Mouse (Mus musculus): ENCODE data around the gene Zmynd10. TPM values are rescaled to one million over a fixed set of nuclear protein-coding genes. Genes with fewer than 3 reads are reported as not detected.

Zmynd10 gene
- 0.43 TPM for polyA plus RNA-seq (2012; fragmentation: generic; extraction: Trizol)
- long read RNA-seq, experiment 1: 0 reads
- long read RNA-seq, experiment 2: 0 reads

DNA sequence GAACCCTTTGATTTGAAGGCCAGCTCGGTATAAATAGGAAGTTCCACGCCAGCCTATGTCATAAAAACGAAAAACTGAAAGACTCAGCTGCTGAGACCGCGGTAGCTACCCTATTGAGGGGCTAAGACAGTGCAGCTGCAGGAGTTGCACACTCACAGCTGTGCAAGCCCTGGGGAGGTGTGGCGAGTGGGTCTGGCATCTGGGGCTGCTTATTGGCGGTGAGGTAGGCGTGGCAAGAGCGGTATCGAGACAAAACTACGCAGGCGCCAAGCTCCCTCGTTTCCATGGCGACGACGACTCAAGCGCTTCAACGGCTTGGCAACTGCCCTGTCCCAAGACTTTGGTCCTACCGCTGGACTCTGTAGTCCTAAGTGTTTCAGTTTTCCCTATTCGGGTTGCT, at the start of gene Zmynd10:
Zmynd10 (plus strand) TSS at position 273 of the 400 bp plus-strand sequence.
- H3K36me3 ChIP-seq (ENCODE audit: control insufficient read depth, insufficient read depth): no peaks in the 10 kb centered on the region
- no peak within 1 kb of the TSS for H3ac ChIP-seq (ENCODE audit: control insufficient read depth, insufficient read length, low read depth)
- no peaks in the 10 kb centered on the region for H3K79me3 ChIP-seq (ENCODE audit: low read depth)
- TF ChIP-seq MAX (IDR thresholded peaks at IDR 0.05) (no peak), MYOG (IDR thresholded peaks at IDR 0.05; ENCODE audit: control insufficient read depth, extremely low read depth, insufficient read length) (no peak), MYOD1 (IDR thresholded peaks at IDR 0.05; ENCODE audit: control insufficient read depth, insufficient read length, low read depth) (no peak)
- no peaks in the 10 kb centered on the region for H3K27me3 ChIP-seq (ENCODE audit: control insufficient read depth, insufficient read depth, insufficient read length)
- H3K79me2 ChIP-seq (ENCODE audit: control insufficient read depth, insufficient read depth): peaks cover 5% of the 10 kb centered on the region
- no peak within 1 kb of the TSS for H3K4me3 ChIP-seq (ENCODE audit: insufficient read depth, poor library complexity, severe bottlenecking)

DNA sequence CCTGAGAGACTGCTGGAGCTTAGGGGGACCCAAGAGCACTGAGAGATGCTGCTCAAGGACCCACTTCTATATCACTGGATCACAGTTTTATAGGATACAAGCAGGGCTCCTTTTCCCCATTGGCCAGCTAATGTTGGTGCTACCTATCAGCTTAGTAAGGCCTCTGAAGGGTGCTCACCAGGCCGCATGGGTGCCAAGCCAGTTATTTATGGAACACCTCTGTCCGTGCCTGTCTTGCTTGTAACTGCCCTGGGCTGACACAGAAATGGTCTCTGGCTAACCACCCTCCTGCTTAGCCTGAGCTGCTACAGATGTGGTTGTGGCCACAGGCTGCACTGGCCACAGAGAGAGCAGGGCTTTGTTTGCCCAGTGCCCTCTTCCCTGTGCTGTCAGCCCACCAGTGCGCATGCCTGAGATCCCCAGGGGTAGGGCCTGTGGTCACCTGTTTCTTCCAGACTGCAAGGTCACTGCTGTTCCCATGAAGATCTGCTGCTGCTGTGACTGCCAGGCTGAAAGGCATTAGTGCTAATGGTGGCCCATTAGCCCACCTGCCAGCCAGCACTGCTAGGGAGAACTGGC, 46.3 kb upstream of the Zmynd10 start:
- H3K4me3 ChIP-seq (ENCODE audit: insufficient read depth, poor library complexity, severe bottlenecking): no peak overlapping the region
- H3K27me3 ChIP-seq (ENCODE audit: control insufficient read depth, insufficient read depth, insufficient read length): peaks cover 77% of the 10 kb centered on the region
- H3ac ChIP-seq (ENCODE audit: control insufficient read depth, insufficient read length, low read depth): no peak overlapping the region
- no peaks in the 10 kb centered on the region for H3K79me2 ChIP-seq (ENCODE audit: control insufficient read depth, insufficient read depth)
- no peaks in the 10 kb centered on the region for H3K36me3 ChIP-seq (ENCODE audit: control insufficient read depth, insufficient read depth)
- no peaks in the 10 kb centered on the region for H3K79me3 ChIP-seq (ENCODE audit: low read depth)
- TF ChIP-seq MYOG (IDR thresholded peaks at IDR 0.05; ENCODE audit: control insufficient read depth, extremely low read depth, insufficient read length) (no peak), FOSL1 (IDR thresholded peaks at IDR 0.05; ENCODE audit: insufficient read depth, low read length, poor library complexity, severe bottlenecking) (no peak), MYOD1 (IDR thresholded peaks at IDR 0.05; ENCODE audit: control insufficient read depth, insufficient read length, low read depth) (no peak), MAX (IDR thresholded peaks at IDR 0.05) (no peak), USF1 (IDR thresholded peaks at IDR 0.05; ENCODE audit: low read depth) (no peak), CTCF (IDR thresholded peaks at IDR 0.05; ENCODE audit: control insufficient read depth, insufficient read depth, insufficient read length) (no peak), CEBPB (IDR thresholded peaks at IDR 0.05; ENCODE audit: low read depth) (no peak)

DNA sequence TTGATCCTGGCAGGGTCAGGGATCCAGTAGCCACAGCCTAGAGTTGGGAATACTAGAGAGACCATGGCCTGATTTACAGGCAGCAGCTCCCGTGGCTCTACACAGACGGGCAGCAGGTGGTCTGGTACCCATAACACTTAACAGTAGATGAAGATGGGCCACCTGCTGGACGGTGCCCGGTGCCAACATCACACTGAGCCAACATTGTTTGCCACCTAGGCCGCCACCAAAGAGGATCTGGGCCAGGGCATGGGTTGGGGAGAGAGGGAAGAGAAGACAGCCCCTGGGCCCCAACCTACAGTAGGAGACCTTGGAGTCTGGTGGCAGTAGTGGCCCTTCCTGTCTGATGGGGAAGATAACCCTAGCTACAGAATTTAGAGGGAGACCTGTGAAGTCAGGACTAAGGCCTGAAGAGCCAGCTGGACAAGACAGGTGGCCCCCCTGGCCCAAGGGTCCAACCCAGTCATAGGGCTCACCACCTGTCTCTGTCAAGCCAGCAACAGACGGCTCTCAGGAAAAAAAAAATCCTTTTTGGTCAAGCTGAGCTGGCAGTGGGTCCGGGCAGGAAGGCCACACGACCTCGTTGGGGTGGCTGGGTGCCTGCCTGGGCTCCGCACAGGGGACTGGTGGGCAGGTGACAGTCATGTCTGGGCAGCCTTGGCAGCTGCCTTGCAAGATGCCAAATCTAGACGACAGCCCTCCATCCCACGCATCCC, 44.8 kb upstream of the Zmynd10 start:
- Histone ChIP-seq H3ac (ENCODE audit: control insufficient read depth, insufficient read length, low read depth) (no peak overlapping the region), H3K79me2 (ENCODE audit: control insufficient read depth, insufficient read depth) (no peaks in the 10 kb centered on the region), H3K79me3 (ENCODE audit: low read depth) (no peaks in the 10 kb centered on the region), H3K4me3 (ENCODE audit: insufficient read depth, poor library complexity, severe bottlenecking) (no peak overlapping the region), H3K27me3 (ENCODE audit: control insufficient read depth, insufficient read depth, insufficient read length) (peaks cover 79% of the 10 kb centered on the region), H3K36me3 (ENCODE audit: control insufficient read depth, insufficient read depth) (no peaks in the 10 kb centered on the region)
- TF ChIP-seq MYOD1 (IDR thresholded peaks at IDR 0.05; ENCODE audit: control insufficient read depth, insufficient read length, low read depth) (no peak), MAX (IDR thresholded peaks at IDR 0.05) (no peak), CTCF (IDR thresholded peaks at IDR 0.05; ENCODE audit: control insufficient read depth, insufficient read depth, insufficient read length) (no peak), MYOG (IDR thresholded peaks at IDR 0.05; ENCODE audit: control insufficient read depth, extremely low read depth, insufficient read length) (no peak), CEBPB (IDR thresholded peaks at IDR 0.05; ENCODE audit: low read depth) (no peak), USF1 (IDR thresholded peaks at IDR 0.05; ENCODE audit: low read depth) (no peak), FOSL1 (IDR thresholded peaks at IDR 0.05; ENCODE audit: insufficient read depth, low read length, poor library complexity, severe bottlenecking) (no peak)

DNA sequence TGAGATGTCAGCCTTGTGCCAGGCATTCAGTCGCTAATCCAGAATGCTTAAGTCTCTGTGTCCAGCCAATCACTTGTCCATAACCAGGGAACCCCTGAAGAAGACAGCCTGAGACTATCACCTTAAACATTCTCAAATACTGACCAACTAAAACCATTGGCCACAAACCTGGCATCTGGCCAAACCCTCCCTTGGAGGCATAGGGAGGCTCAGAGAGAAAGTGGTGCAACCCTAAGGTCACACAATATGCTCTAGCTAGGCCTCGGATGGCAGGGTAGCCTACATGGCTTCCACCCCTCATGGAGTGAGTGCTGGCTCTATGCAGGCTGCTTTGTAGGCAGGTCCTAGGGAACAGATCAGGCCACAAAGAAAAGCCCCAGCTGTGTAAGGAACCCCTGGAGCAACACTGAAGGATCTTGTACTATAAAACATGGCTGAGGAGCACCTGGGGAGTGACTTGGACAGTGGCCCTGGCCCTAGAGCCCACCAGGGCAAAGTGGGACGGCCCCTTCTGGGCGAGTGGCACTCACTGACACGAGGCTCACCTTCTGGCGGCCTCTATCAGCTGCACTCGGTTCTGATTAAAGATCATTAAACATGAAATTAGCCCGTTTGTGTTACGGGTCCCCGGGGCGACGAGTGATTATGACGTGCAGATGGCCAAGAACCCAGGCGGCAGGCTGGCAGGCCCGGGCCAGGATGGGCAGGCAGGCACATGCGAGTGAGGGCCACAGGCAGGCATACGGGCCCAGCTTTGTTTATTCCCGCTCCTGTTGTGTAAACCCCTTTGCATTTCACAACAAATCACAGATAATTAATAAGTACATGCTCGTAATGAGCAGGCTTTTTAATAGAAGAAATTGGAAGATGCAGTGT, 42.2 kb upstream of the Zmynd10 start:
- H3K27me3 ChIP-seq (ENCODE audit: control insufficient read depth, insufficient read depth, insufficient read length): peaks cover 81% of the 10 kb centered on the region

DNA sequence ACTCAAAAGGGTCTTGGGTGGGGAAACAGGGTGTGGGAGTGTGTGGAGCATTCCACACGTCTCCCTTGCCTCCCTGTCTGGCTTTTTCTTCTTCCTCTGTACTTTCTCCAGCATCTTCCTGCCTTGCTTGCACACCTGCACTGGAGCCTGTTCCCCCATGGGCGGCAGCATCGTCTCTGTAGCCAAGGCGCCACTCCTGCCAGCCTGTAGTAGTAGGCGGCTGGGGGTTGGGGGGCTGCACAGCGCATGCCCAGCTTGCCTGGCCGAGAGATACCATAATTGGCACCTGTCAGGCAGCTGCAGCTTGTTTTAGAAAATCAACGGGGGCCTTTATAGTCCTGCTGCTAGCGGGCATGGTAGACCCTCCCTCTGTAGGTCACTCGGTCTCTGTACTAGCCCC, 38.8 kb upstream of the Zmynd10 start:
- Histone ChIP-seq H3K79me2 (ENCODE audit: control insufficient read depth, insufficient read depth) (no peaks in the 10 kb centered on the region), H3K4me3 (ENCODE audit: insufficient read depth, poor library complexity, severe bottlenecking) (no peak overlapping the region), H3K79me3 (ENCODE audit: low read depth) (no peaks in the 10 kb centered on the region), H3K36me3 (ENCODE audit: control insufficient read depth, insufficient read depth) (no peaks in the 10 kb centered on the region), H3ac (ENCODE audit: control insufficient read depth, insufficient read length, low read depth) (no peak overlapping the region), H3K27me3 (ENCODE audit: control insufficient read depth, insufficient read depth, insufficient read length) (peaks cover 86% of the 10 kb centered on the region)
- no peak for TF ChIP-seq USF1 (IDR thresholded peaks at IDR 0.05; ENCODE audit: low read depth)
- TF ChIP-seq CEBPB (IDR thresholded peaks at IDR 0.05; ENCODE audit: low read depth): no peak
- TF ChIP-seq CTCF (IDR thresholded peaks at IDR 0.05; ENCODE audit: control insufficient read depth, insufficient read depth, insufficient read length): no peak
- TF ChIP-seq MYOD1 (IDR thresholded peaks at IDR 0.05; ENCODE audit: control insufficient read depth, insufficient read length, low read depth): no peak

More for the DNA sequence above, 42.2 kb upstream of the Zmynd10 start:
- TF ChIP-seq CTCF (IDR thresholded peaks at IDR 0.05; ENCODE audit: control insufficient read depth, insufficient read depth, insufficient read length) (no peak), MYOG (IDR thresholded peaks at IDR 0.05; ENCODE audit: control insufficient read depth, extremely low read depth, insufficient read length) (no peak)
- H3K4me3 ChIP-seq (ENCODE audit: insufficient read depth, poor library complexity, severe bottlenecking): no peak overlapping the region
- H3K79me3 ChIP-seq (ENCODE audit: low read depth): no peaks in the 10 kb centered on the region
- H3K79me2 ChIP-seq (ENCODE audit: control insufficient read depth, insufficient read depth): no peaks in the 10 kb centered on the region
- no peaks in the 10 kb centered on the region for H3K36me3 ChIP-seq (ENCODE audit: control insufficient read depth, insufficient read depth)
- no peak overlapping the region for H3ac ChIP-seq (ENCODE audit: control insufficient read depth, insufficient read length, low read depth)

All from C2C12 (cell line).